Mouse (Mus musculus): ENCODE results near the gene Stip1.

DNA sequence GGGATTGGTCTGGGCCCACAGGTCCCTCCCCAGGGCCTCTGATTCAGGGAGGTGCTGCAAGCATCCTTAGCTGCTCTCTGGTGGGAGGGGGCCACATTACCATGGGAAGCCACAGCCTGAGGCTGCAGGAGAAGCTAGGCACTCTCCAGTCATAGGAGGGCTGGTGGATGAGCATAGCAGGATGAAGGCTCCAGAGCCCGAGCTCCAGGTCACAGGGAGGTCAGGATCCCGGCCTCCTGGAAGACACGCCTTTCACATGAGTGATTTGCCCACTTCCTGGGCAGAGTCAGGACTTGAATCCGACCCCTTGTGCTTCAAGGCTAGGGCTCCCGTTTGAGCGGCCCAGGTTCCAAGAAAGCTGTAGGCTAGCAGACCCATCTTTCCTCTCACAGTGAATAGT, 68.1 kb downstream of the Stip1 start:
- TF ChIP-seq CTCF (IDR thresholded peaks at IDR 0.05; ENCODE audit: borderline replicate concordance, insufficient read depth, low read length) (no peak), POLR2A (IDR thresholded peaks at IDR 0.05; ENCODE audit: low read depth, low read length) (no peak)
